Mouse (Mus musculus): ENCODE results near the gene Zfp2. TPM values are rescaled to one million over a fixed set of nuclear protein-coding genes. Genes with fewer than 3 reads are reported as not detected.

The Zfp2 gene
- total RNA-seq, 2 experiments from 2014 or later = 23.8 to 24.8 TPM

DNA sequence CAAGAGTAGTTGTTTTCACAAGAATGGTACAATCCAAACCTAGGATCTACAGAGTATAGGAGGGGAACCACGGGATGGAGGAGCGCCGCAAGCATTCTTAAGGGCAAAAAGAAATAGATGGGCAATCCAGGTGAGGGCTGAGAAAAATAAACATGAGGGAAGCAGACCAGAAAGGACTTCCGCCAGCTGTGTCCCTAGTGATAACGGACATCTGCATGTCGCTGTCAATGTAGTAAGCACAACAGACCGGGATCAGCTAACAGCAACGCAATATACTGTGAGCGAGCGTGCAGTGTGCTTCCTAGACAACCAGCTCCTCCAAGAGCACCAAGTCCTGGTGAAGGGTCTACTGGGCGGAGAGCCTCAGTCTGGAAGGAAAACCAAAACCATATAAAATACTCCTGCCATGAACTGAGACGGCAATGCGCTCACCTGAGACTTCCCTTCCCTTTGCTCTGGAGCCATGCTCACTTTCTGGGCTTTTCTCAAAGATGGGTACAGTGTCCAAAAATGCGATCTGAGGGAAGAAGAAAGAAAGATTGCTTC, 14.6 kb upstream of the Zfp2 start:
- Histone ChIP-seq H3K4me3 (peak overlapping the region; percentile 67), H3K27ac (peak overlapping the region; percentile 94)
- no peak for DNase-seq (ENCODE audit: extremely low spot score in 1 of 2, low spot score in 2 of 2)
- no peak for TF ChIP-seq CTCF (IDR thresholded peaks at IDR 0.05)
- intact Hi-C loops (cut with DNase I) = loop anchor here (1.0 to 5.0 kb wide), 4 partner anchors 14 to 132 kb away; partner anchors contain the start of genes Zfp2, Zfp354c and Zfp454

DNA sequence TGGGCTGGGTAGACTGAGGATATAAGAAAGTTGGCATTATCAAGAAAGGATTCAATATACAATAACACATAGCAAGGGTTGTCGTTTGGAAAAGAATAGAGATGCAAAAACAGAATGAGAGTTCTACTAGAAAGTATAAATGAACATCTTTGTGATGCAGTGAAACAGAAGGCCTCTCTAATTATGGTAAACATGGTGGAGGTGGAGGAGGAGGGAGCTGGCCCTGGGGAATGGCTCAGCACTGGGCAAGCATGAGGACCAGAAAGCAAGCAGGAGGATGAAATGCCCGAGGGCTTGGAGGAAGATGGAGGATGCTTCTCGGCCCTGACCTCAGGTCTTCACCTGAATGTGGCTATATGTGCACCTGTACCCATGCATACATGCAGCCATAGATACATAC, 1.5 kb downstream of the Zfp2 start:
- Histone ChIP-seq H3K4me3 (no peak overlapping the region), H3K27ac (no peak overlapping the region)
- TF ChIP-seq CTCF (IDR thresholded peaks at IDR 0.05) = no peak
- intact Hi-C loops (cut with DNase I) = no loop called here
- no peak for DNase-seq (ENCODE audit: extremely low spot score in 1 of 2, low spot score in 2 of 2)

DNA sequence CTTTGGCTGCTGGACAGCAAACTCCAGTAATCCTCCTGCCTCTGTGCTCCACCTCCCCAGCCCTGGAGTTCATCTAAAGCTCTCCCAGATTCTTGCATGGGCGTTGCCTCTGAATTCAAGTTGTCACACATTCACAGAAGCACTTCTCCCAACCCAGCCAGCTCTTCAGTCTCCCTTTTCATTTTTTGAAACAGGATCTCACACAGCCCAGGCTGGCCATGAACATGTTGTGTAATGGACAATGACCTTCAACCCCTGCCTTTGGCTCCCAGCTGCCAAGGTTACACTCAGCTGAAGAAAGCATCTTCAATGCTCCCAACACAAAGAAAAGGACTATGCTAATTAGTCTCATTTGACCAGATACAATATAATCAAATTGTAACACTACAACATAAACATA, 2.7 kb downstream of the Zfp2 start:
- no peak for TF ChIP-seq CTCF (IDR thresholded peaks at IDR 0.05)
- DNase-seq (ENCODE audit: extremely low spot score in 1 of 2, low spot score in 2 of 2) = no peak
- Histone ChIP-seq H3K27ac (no peak overlapping the region), H3K4me3 (no peak overlapping the region)
- intact Hi-C loops (cut with DNase I) = no loop called here

DNA sequence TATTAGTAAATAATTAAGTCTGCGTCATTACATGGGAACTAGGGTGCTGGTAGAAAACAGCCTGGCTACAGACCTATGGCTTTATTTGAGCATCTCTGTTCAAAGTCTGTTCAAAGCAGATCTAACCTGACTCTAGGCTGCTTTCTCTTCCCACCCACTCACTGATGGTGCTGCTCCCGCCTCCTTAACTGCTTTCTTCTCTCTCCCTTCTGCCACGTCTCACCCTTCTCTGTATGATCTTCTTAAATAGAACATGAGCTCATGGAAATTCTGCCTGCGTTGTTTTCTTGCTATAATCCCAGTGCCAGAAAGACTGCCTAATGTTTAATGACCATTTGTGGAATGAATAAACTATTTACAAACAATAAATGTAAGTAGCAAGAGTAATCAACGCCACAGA, 7.8 kb downstream of the Zfp2 start:
- no peak for DNase-seq (ENCODE audit: extremely low spot score in 1 of 2, low spot score in 2 of 2)
- no peak overlapping the region for H3K4me3 ChIP-seq
- no peak for TF ChIP-seq CTCF (IDR thresholded peaks at IDR 0.05)
- peak overlapping the region; percentile 32; the same call in 1 of the 2 replicates for H3K27ac ChIP-seq
- intact Hi-C loops (cut with DNase I) = no loop called here

DNA sequence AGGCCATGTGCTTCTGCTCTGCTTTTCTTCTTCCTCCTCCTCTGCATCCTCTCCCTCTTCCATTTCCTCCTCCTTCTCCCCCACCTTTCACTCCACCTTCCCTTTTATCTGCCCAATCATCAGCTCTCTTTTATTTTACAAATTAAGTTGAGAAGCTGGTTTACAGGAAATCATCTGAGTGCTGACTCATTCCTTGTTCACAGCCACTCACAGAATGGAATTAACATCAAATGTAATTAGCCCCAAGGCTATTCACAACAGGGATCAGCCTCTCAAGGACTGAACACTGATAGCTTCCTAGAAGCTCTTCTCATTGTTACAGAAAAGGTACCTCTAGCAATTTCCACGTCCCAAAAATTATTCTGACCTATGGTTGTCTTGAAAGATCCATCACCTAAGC, 18.6 kb downstream of the Zfp2 start:
- no peak overlapping the region for H3K27ac ChIP-seq
- DNase-seq (ENCODE audit: extremely low spot score in 1 of 2, low spot score in 2 of 2) = no peak
- no peak overlapping the region for H3K4me3 ChIP-seq
- intact Hi-C loops (cut with DNase I) = no loop called here
- no peak for TF ChIP-seq CTCF (IDR thresholded peaks at IDR 0.05)

DNA sequence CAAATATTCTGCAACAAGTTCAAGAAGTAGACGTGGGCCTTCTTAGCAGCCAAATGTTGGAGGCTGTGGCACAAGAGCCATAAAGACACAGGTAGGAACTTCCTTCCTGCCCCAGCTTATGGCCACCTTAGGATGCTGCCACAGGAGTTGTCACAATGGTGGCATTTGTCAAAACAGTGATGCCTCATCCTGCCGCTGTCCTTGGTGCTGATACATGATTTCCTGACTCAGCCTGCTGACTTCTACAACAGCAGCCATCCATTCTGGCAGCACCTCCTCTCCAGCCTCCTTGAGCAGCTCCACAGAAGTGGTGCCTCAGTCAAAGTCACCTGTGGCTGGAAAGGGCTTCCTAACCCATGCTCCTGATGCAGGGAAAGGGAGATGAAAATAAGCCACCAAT, 23.5 kb downstream of the Zfp2 start:
- intact Hi-C loops (cut with DNase I) = no loop called here
- TF ChIP-seq CTCF (IDR thresholded peaks at IDR 0.05) = no peak
- no peak for DNase-seq (ENCODE audit: extremely low spot score in 1 of 2, low spot score in 2 of 2)
- Histone ChIP-seq H3K27ac (no peak overlapping the region), H3K4me3 (no peak overlapping the region)

DNA sequence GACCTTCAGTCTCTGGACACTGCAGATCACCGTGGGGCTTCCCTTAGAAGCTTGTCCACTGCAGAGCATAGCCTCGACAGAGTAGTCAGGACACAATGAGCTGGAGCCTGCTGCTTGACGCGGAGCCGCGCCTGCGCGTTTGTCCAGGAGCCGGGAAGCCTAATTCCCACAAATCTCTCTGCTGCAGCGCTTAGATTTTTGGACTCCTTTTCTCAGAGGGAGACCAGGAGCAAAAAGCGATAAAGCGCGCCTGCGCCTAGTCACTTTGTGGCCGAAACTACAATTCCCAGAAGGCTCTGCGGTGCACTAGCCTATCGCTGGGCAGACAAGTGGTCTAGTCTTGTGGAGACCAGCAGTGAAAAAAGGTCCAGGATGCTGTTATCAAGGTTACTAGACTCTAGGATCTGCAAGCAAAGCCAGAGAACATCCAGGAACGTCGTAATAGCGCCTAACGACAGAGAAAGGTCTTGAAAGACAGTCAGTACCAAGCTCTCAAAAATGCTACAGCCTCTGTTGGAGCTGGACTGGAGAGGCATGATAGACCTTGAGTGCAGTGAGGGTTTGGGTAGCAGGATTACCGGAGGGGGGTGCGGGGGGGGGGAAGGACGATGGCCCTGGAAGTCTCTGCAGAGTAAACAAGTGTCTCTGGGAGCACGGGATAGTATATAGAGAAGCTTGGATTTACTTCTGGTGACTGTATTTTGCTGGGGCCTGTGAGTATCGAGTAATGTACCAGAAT, 28.4 kb downstream of the Zfp2 start, which contains the start of gene Zfp454:
TSS of gene Zfp454 (minus strand) at position 262 of the 739 bp plus-strand sequence.
- H3K4me3 ChIP-seq = peak within 1 kb of the TSS; percentile 49
- TF ChIP-seq CTCF (IDR thresholded peaks at IDR 0.05) = no peak
- H3K27ac ChIP-seq = peak within 1 kb of the TSS; percentile 75
- intact Hi-C loops (cut with DNase I) = loop anchor here (1.0 to 5.0 kb wide), 3 partner anchors 28 to 47 kb away; partner anchors contain the start of genes Zfp354b and Zfp879
- DNase-seq (ENCODE audit: extremely low spot score in 1 of 2, low spot score in 2 of 2) = peak; percentile 93 to 95

DNA sequence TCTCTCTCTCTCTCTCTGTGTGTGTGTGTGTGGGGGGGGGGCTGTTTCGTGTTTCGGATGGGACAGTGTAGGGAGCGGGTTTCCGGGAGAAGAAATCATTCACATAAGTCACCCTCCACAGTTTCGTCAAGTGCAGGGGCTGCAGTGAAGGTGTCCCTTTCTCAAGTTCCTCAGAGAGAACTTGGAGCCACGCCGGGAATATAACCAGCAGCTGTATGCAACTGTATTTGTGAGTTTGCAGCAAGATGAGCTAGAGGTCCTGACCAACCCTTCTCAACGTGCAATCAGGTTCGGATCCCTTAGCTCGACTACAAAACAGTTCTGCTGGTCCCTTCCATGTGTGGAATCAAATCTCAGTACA, 29.1 kb downstream of the Zfp2 start:
- no peak for TF ChIP-seq CTCF (IDR thresholded peaks at IDR 0.05)
- Histone ChIP-seq H3K27ac (peak overlapping the region; percentile 75), H3K4me3 (peak overlapping the region; percentile 49)
- no peak for DNase-seq (ENCODE audit: extremely low spot score in 1 of 2, low spot score in 2 of 2)
- intact Hi-C loops (cut with DNase I) = loop anchor here (1.0 to 5.0 kb wide), 3 partner anchors 28 to 46 kb away; partner anchors contain the start of genes Zfp354b and Zfp879

DNA sequence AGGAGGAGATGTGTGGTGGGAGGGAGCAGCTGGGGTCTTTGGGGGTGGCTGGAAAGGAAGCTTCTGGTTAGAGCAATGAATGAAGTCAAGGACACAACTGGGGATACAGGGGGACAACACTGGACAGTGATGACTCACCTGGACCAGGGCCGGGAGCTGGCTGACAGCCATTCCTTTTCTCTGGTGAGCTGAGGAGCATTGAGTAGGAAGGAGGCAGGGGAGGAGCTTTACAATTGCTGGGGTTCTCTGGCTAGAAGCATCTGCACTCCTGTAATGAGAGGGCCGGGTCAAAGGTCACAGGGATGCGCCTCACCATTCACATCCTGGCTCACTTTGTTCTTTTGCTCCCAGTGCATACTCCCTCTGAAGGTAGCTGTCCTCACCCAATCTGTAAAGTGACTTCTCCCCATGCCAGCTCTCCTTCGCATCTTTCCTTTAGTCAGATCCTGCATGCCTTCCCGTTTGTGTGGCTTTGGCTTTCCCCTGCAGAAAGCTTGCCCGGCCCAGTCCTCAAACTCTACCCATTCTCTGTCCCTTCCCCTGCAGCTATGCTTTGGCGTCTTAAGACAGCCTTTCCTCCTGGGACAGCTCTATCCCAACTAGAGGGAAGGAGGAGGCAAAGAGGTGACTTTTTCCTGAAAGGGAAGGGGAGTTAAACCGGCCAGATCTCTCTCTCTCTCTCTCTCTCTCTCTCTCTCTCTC, 29.6 kb downstream of the Zfp2 start:
- no peak for DNase-seq (ENCODE audit: extremely low spot score in 1 of 2, low spot score in 2 of 2)
- no peak for TF ChIP-seq CTCF (IDR thresholded peaks at IDR 0.05)
- intact Hi-C loops (cut with DNase I) = loop anchor here (2.0 to 5.0 kb wide), 2 partner anchors 46 kb away; partner anchors contain the start of genes Zfp354b and Zfp879
- Histone ChIP-seq H3K27ac (no peak overlapping the region), H3K4me3 (peak overlapping the region; percentile 27)

DNA sequence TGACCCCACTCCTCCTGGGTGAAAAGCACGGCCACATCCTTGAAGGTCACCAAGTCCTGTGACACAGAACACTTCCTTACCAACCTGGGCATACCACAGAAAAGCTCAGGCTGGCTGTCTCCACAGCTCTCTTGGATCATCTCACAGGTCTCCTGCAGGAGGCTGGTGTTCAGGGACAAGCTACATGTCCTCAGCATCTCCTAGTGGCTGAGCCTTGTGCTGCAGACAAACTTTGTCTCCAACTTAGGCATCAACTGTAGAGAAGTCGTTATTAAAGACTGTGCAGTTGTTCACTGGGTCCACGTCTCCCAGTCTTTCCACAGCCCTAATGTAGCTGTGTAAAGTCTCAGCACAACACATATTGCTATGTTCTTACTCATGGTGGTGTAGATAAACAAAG, 32.2 kb downstream of the Zfp2 start:
- peak; percentile 24 for TF ChIP-seq CTCF (IDR thresholded peaks at IDR 0.05)
- Histone ChIP-seq H3K4me3 (no peak overlapping the region), H3K27ac (no peak overlapping the region)
- intact Hi-C loops (cut with DNase I) = no loop called here
- no peak for DNase-seq (ENCODE audit: extremely low spot score in 1 of 2, low spot score in 2 of 2)

DNA sequence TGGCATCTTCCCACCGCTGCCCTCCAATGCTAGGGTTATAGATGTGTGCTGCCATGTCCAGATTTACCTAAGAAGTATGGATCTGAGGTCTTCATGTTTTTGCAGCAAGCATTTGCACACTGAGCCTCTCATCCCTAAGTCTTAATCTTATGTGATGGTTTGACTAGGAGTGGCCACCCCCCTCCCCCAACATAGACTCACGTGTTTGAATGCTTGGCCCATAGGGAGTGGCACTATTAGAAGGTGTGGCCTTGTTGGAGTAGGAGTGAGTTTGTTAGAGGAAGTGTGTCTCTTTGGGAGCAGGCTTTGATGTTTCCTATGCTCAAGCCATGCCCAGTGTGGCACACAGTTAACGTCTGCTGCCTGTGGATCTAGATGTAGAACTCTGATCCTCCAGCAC, 37.3 kb downstream of the Zfp2 start:
- no peak for TF ChIP-seq CTCF (IDR thresholded peaks at IDR 0.05)
- Histone ChIP-seq H3K4me3 (no peak overlapping the region), H3K27ac (no peak overlapping the region)
- intact Hi-C loops (cut with DNase I) = no loop called here
- DNase-seq (ENCODE audit: extremely low spot score in 1 of 2, low spot score in 2 of 2) = no peak

DNA sequence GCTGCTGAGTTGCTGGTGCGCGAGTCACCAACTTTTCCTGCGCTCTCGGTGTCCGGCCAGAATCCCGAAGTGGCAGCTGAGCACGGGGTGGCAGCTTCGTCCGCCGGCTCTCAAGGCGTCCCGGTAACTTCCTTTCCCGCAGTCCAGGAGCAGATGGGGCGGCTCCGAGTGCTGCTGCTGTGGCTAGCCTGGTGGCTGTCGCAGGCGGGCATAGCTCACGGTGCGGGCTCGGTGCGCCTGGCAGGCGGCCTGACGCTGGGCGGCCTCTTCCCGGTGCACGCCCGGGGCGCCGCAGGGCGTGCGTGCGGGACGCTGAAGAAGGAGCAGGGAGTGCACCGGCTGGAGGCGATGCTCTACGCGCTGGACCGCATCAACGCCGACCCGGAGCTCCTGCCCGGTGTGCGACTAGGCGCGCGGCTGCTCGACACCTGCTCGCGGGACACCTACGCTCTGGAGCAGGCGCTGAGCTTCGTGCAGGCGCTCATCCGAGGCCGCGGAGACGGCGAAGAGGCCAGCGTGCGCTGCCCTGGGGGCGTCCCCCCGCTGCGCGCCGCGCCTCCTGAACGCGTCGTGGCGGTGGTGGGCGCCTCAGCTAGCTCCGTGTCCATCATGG, 64.9 kb downstream of the Zfp2 start:
- DNase-seq (ENCODE audit: extremely low spot score in 1 of 2, low spot score in 2 of 2) = peak in 1 of 2 experiments; percentile 37
- no peak for TF ChIP-seq CTCF (IDR thresholded peaks at IDR 0.05)
- intact Hi-C loops (cut with DNase I) = no loop called here
- Histone ChIP-seq H3K27ac (no peak overlapping the region), H3K4me3 (peak overlapping the region; percentile 48)

Data from left cerebral cortex, adult 2 months (tissue).